Mouse (Mus musculus) small intestine, adult 2 months (tissue): ENCODE measurements around the gene Lrrc59.

Source experiments
- CTCF ChIP-seq: fragments of 200-500 bp; IDR thresholded peaks from 2 replicates; pipeline ENCODE4 v1.5.1; 2012; ENCODE audit warnings: low read depth, mild to moderate bottlenecking, control low read depth, inconsistent platforms, low read length, moderate library complexity, mixed read lengths; ENCODE audit not compliant: insufficient replicate concordance, insufficient read length; ENCODE audit errors: extremely low read depth
- POLR2A ChIP-seq: fragments of 200-500 bp; IDR thresholded peaks from 2 replicates; pipeline ENCODE4 v1.6.1; 2012; ENCODE audit warnings: low read depth, mild to moderate bottlenecking, control low read depth, inconsistent platforms, low read length, moderate library complexity

DNA sequence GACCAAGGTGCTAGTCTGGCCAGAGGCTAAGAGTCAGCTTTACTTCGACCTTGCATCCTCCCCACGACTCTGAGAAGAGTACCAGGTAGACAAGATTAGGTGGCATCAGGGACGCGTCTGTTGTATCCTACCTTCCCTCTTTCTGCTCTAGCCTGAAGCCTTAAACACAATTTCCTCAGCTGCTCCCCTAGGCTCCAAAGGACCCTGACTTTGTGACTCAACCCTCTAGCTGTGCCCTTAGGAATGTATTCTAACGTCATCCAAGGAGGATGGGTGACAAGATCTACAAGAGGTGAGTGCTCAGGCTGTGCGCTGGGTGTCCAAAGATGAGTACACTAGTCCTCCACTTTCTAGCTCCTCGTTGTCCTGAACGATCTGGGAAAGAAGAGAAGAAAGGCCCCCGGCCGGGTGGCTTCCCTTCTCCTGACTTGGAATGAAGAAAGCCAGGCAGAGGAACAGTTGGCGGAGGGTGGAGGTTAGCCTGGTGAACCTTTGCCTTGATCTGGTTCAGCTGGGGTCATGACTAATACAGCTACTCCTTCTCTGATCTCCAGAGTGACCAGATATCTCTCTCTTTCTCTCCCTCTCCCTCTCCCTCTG, 27.1 kb upstream of the Lrrc59 start:
- TF ChIP-seq CTCF (no peak), POLR2A (no peak)
